18 mouse cellular contexts compared by ENCODE assay signal in genomic region chr19:22081448-22081847, GRCm38 (mm10). TPM values are rescaled to one million over a fixed set of nuclear protein-coding genes. Genes with fewer than 3 reads are reported as not detected.
DNase-seq lines count a peak whose midpoint lies in the region; ATAC-seq lines count a peak whose summit lies in the region.
"Had no signal": no experiment of that assay in that cellular context is flagged by ENCODE, and none has a peak within 500 bp of the region (broad histone marks: within the 10 kb centered on the region; RNA-seq: fewer than 3 reads in every experiment).

No protein-coding gene starts in this region.

- H3K9ac ChIP-seq in forebrain, embryonic 16.5 days (replicated peaks; ENCODE audit: low read depth, low read length): no peak overlapping the region
- H3K9ac ChIP-seq: embryonic facial prominence, embryonic 15.5 days; heart, embryonic 13.5 days; limb, embryonic 13.5 days; liver, embryonic 14.5 days; neural tube, embryonic 13.5 days had no signal

- 31% methylated on average over 4 of the region's 4 CpGs for WGBS in forebrain, embryonic 16.5 days
- 54% methylated on average over 4 of the region's 4 CpGs for WGBS in forebrain, embryonic 10.5 days

- H3K4me2 ChIP-seq in forebrain, embryonic 16.5 days (ENCODE audit: low read length): no peak overlapping the region
- H3K4me2 ChIP-seq: embryonic facial prominence, embryonic 15.5 days; heart, embryonic 13.5 days; limb, embryonic 13.5 days; neural tube, embryonic 13.5 days had no signal

- intact Hi-C loops in left cerebral cortex, postnatal 25 days (cut with DNase I): no loop called here

- peak; percentile 66; the same call in 1 of the 2 replicates for ATAC-seq in forebrain, embryonic 16.5 days
- ATAC-seq: intestine, embryonic 16.5 days had no signal

- DNase-seq in forebrain, embryonic 10.5 days (ENCODE audit: extremely low spot score, low spot score): no peak
- peak; percentile 9 to 14 for DNase-seq in left cerebral cortex, postnatal 25 days (ENCODE audit: low spot score in 2 of 2)
- no peak for DNase-seq in left cerebral cortex, adult 8-10 months (ENCODE audit: low spot score in 2 of 2)
- peak; percentile 53 for DNase-seq in brain, adult 2 months (ENCODE audit: low read depth, low spot score)
- peak; percentile 7 to 15 for DNase-seq in layer of hippocampus, adult 8-10 months (ENCODE audit: low spot score in 2 of 2)
- no peak for DNase-seq in lung, postnatal 4 days
- no peak for DNase-seq in lung, postnatal 14 days
- DNase-seq: cerebellum, adult 11-12 months; heart, adult 11 months; heart, postnatal 36 days; thymus, adult 18-20 months had no signal

- H3K4me1 ChIP-seq in forebrain, embryonic 16.5 days (replicated peaks; ENCODE audit: control insufficient read depth, insufficient read depth, low read length): no peaks in the 10 kb centered on the region
- H3K4me1 ChIP-seq in forebrain, embryonic 10.5 days: no peaks in the 10 kb centered on the region
- H3K4me1 ChIP-seq: embryonic facial prominence, embryonic 15.5 days; heart, embryonic 13.5 days; limb, embryonic 13.5 days; neural tube, embryonic 13.5 days had no signal

- no peaks in the 10 kb centered on the region for H3K9me3 ChIP-seq in forebrain, embryonic 16.5 days (ENCODE audit: control insufficient read depth, low read length)
- no peaks in the 10 kb centered on the region for H3K9me3 ChIP-seq in forebrain, embryonic 10.5 days
- H3K9me3 ChIP-seq: embryonic facial prominence, embryonic 15.5 days; heart, embryonic 13.5 days; limb, embryonic 13.5 days; neural tube, embryonic 13.5 days had no signal

- no peaks in the 10 kb centered on the region for H3K36me3 ChIP-seq in forebrain, embryonic 16.5 days (ENCODE audit: control insufficient read depth, insufficient read depth)
- no peaks in the 10 kb centered on the region for H3K36me3 ChIP-seq in forebrain, embryonic 10.5 days (replicated peaks)
- H3K36me3 ChIP-seq: embryonic facial prominence, embryonic 15.5 days; heart, embryonic 13.5 days; limb, embryonic 13.5 days; neural tube, embryonic 13.5 days had no signal

- H3K27me3 ChIP-seq in forebrain, embryonic 16.5 days (replicated peaks; ENCODE audit: control insufficient read depth, insufficient read depth, low read length): no peaks in the 10 kb centered on the region
- no peaks in the 10 kb centered on the region for H3K27me3 ChIP-seq in forebrain, embryonic 10.5 days (ENCODE audit: poor library complexity, severe bottlenecking)
- H3K27me3 ChIP-seq: embryonic facial prominence, embryonic 15.5 days; heart, embryonic 13.5 days; limb, embryonic 13.5 days; neural tube, embryonic 13.5 days had no signal

- H3K27ac ChIP-seq in forebrain, embryonic 16.5 days (ENCODE audit: low read length): no peak overlapping the region
- no peak overlapping the region for H3K27ac ChIP-seq in forebrain, embryonic 10.5 days
- H3K27ac ChIP-seq: embryonic facial prominence, embryonic 15.5 days; heart, embryonic 13.5 days; limb, embryonic 13.5 days; liver, embryonic 14.5 days; neural tube, embryonic 13.5 days had no signal

- no peak overlapping the region for H3K4me3 ChIP-seq in forebrain, embryonic 16.5 days (replicated peaks; ENCODE audit: low read length)
- H3K4me3 ChIP-seq in forebrain, embryonic 10.5 days: no peak overlapping the region
- H3K4me3 ChIP-seq: embryonic facial prominence, embryonic 15.5 days; heart, embryonic 13.5 days; limb, embryonic 13.5 days; neural tube, embryonic 13.5 days had no signal

RNA-seq across cellular contexts. Expression of gene Trpm3, which starts 57.4 kb away (rescaled TPM):
- 12.9 and 17.5 TPM in 2 replicates for polyA plus RNA-seq in forebrain, embryonic 16.5 days (2015; fragmentation: Nextera tagmentation; extraction: Ambion mirVana)
- 5.9 and 6.0 TPM in 2 replicates for polyA plus RNA-seq in forebrain, embryonic 10.5 days (2016; fragmentation: Nextera tagmentation; extraction: Ambion mirVana)
- total RNA-seq in left cerebral cortex, postnatal 25 days (2021): 10 to 100 TPM; 34.1 to 40.1 TPM
- total RNA-seq in left cerebral cortex, adult 8-10 months (2022): 10 to 100 TPM; 37.1 to 49.8 (median 43.3) TPM
- 10 to 100 TPM; 55.8 to 63.2 (median 60.7) TPM for total RNA-seq in layer of hippocampus, adult 8-10 months (2022)

Comparison
In these comparisons a context has a peak if more than half of its experiments do, and no peak if none do; other contexts are left out.
1. DNase-seq: peak in left cerebral cortex, postnatal 25 days (2 of 2), brain, adult 2 months (single experiment) and layer of hippocampus, adult 8-10 months (2 of 2); none in forebrain, embryonic 10.5 days (single experiment), left cerebral cortex, adult 8-10 months (0 of 2), lung, postnatal 4 days (0 of 2) and lung, postnatal 14 days (single experiment).